Mouse (Mus musculus) embryonic fibroblast, embryonic 13.5 days (primary cell): Measurements from ENCODE around the gene Hsdl1.

ENCODE experiments used
- CTCF ChIP-seq: IDR thresholded peaks from 2 replicates; pipeline ENCODE4 v1.5.1; 2011; ENCODE audit warnings: mild to moderate bottlenecking, control low read depth, low read length, moderate library complexity, borderline replicate concordance; ENCODE audit not compliant: insufficient read depth
- POLR2A ChIP-seq: IDR thresholded peaks from 2 replicates; pipeline ENCODE4 v1.6.1; 2011; ENCODE audit warnings: low read depth, mild to moderate bottlenecking, control low read depth, low read length, moderate library complexity

DNA sequence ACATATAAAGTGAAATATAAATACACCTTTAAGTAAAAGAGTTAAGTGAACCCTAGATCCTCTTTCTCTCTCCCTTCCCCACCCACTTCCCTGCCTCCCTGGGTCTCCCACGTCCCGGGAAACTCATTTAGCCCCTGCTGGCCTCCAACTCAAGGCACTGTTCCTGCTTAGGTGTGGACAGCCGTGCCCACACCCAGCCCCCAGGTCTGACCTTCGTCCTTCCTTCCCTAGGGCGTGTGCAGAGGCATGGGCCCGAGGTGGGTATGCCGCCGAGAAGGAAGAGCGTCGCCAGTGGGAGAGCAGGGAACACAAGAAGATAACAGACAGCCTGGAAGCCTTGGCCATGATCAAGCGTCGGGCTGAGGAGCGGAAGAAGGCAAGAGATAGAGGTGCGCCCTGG lies 15.4 kb upstream of the Hsdl1 start:
- no peak for TF ChIP-seq CTCF
- TF ChIP-seq POLR2A: no peak
